Mouse (Mus musculus) left cerebral cortex, adult 2 months (tissue): Measurements from ENCODE around the gene Wnt8b. TPM values are rescaled to one million over a fixed set of nuclear protein-coding genes. Genes with fewer than 3 reads are reported as not detected.
"Not testable (repeated sequence)": the region's sequence is repeated elsewhere in the genome, so short reads cannot be mapped to it uniquely, and the experiment has no call there.

ENCODE experiments used
- DNase-seq, 2 experiments: peaks; one replicate each; pipeline ENCODE4 v3.0.0; 2021 to 2022; ENCODE audit warnings: low spot score in 2 of 2, mixed read lengths in 1 of 2; ENCODE audit errors: extremely low spot score in 1 of 2
- H3K27ac ChIP-seq: fragments of 200-600 bp; 2 replicates; pipeline ENCODE4 v1.8.1; 2022
- H3K4me3 ChIP-seq: fragments of 200-600 bp; 2 replicates; pipeline ENCODE4 v1.8.1; 2022
- CTCF ChIP-seq: fragments of 200-600 bp; IDR thresholded peaks from 2 replicates; pipeline ENCODE4 v1.8.1; 2022; ENCODE audit warnings: antibody characterized with exemption, mild to moderate bottlenecking, moderate library complexity
- intact Hi-C: fragments of 180-260 bp; cut with DNase I; formaldehyde crosslinking; loops from one replicate; pipeline ENCODE4 v1.15.1; 2025
- long read RNA-seq, 2 experiments: library from polyadenylated mRNA; stranded (forward); transcript quantifications; one replicate each; pipeline ENCODE4 v2.0.0; 2021; ENCODE audit warnings: borderline mapping rate in 2 of 2
- total RNA-seq, 2 experiments: library from RNA; stranded (reverse); gene quantifications; 2 replicates each; pipeline ENCODE4 v1.2.3; 2021

Wnt8b gene
- not detected for total RNA-seq
- long read RNA-seq, experiment 1 = 0 reads
- long read RNA-seq, experiment 2 = 0 reads

GRCm38 (mm10) chr19:44493128-44493527 lies at the start of gene Wnt8b:
Wnt8b (plus strand) TSS chr19:44493472.
- no peak for DNase-seq
- H3K27ac ChIP-seq = no peak within 1 kb of the TSS
- no peak within 1 kb of the TSS for H3K4me3 ChIP-seq
- intact Hi-C loops = no loop called here
- TF ChIP-seq CTCF = no peak

- no peak for DNase-seq
- no peak overlapping the region for H3K4me3 ChIP-seq
- intact Hi-C loops = no loop called here
- no peak for TF ChIP-seq CTCF
- H3K27ac ChIP-seq = no peak overlapping the region
Observed at GRCm38 (mm10) chr19:44445755-44446154, 47.5 kb upstream of the Wnt8b start.

GRCm38 (mm10) chr19:44447927-44448326 lies 45.3 kb upstream of the Wnt8b start:
- H3K27ac ChIP-seq = no peak overlapping the region
- intact Hi-C loops = no loop called here
- TF ChIP-seq CTCF = no peak
- no peak overlapping the region for H3K4me3 ChIP-seq
- no peak for DNase-seq

DNA sequence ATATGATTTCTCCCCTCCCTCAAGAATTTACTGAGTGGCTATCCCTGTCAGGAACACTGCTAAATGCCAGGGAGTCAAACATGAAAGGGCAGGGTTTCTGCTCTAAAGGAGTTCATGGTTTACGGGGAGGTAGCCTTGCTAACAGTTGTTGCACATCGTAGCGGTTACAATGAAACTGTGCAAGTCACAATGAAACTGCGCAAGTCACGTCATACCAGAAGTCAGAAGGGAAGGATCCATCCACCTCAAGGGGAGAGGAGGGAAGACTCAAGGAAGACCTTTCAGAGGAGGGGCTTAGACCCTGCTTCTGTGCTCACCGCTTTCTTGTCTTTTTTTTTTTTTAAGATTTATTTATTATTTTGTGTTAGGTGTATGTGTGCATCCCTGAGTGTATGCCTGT lies 38.4 kb upstream of the Wnt8b start:
- no peak for DNase-seq
- no peak for TF ChIP-seq CTCF
- Histone ChIP-seq H3K27ac (no peak overlapping the region), H3K4me3 (no peak overlapping the region)
- intact Hi-C loops = no loop called here

GRCm38 (mm10) chr19:44455356-44455755 lies 37.9 kb upstream of the Wnt8b start:
- TF ChIP-seq CTCF = no peak
- H3K27ac ChIP-seq = no peak overlapping the region
- no peak overlapping the region for H3K4me3 ChIP-seq
- DNase-seq = no peak
- intact Hi-C loops = no loop called here

GRCm38 (mm10) chr19:44457359-44458055 lies 35.8 kb upstream of the Wnt8b start:
- no peak for DNase-seq
- intact Hi-C loops = no loop called here
- no peak for TF ChIP-seq CTCF
- Histone ChIP-seq H3K4me3 (no peak overlapping the region), H3K27ac (no peak overlapping the region)

GRCm38 (mm10) chr19:44458696-44459095 lies 34.6 kb upstream of the Wnt8b start:
- no peak for DNase-seq
- intact Hi-C loops = no loop called here

GRCm38 (mm10) chr19:44460441-44460840 lies 32.8 kb upstream of the Wnt8b start:
- TF ChIP-seq CTCF = no peak
- Histone ChIP-seq H3K4me3 (no peak overlapping the region), H3K27ac (no peak overlapping the region)
- intact Hi-C loops = no loop called here
- DNase-seq = no peak

More at GRCm38 (mm10) chr19:44458696-44459095, 34.6 kb upstream of the Wnt8b start:
- Histone ChIP-seq H3K4me3 (no peak overlapping the region), H3K27ac (no peak overlapping the region)
- TF ChIP-seq CTCF = no peak

DNA sequence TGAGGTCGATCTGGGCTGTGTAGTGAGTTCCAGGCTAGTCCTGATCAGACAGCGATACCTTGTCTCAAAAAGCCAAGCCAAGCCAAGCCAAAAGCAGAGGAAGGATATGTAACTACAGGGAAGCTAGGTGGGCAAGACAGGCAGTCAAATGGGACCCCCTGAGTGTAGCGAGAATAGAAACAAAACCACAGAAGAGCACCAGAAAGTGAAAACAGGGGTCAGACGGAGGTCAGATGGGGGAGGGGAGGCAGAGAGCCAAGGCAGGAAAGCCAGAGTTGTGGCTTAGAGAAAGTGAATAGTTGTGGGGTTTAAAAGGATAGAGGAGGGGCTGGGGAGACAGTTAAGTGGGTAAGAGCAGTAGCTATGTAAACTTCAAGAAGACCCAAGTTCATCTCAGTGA lies 31.8 kb upstream of the Wnt8b start:
- intact Hi-C loops = no loop called here
- no peak for DNase-seq
- H3K4me3 ChIP-seq = no peak overlapping the region
- no peak for TF ChIP-seq CTCF
- H3K27ac ChIP-seq = no peak overlapping the region

GRCm38 (mm10) chr19:44462141-44462540 lies 31.1 kb upstream of the Wnt8b start:
- Histone ChIP-seq H3K27ac (no peak overlapping the region), H3K4me3 (no peak overlapping the region)
- intact Hi-C loops = no loop called here
- no peak for TF ChIP-seq CTCF
- no peak for DNase-seq

- H3K4me3 ChIP-seq, DNase-seq, H3K27ac ChIP-seq, intact Hi-C loops: not testable (repeated sequence)
Observed at GRCm38 (mm10) chr19:44465960-44466525, 27.2 kb upstream of the Wnt8b start.

GRCm38 (mm10) chr19:44474158-44474557 lies 19.1 kb upstream of the Wnt8b start:
- Histone ChIP-seq H3K4me3 (no peak overlapping the region), H3K27ac (no peak overlapping the region)
- peak; percentile 59 for DNase-seq
- intact Hi-C loops = no loop called here
- peak; percentile 90 for TF ChIP-seq CTCF

GRCm38 (mm10) chr19:44475268-44475667 lies 18.0 kb upstream of the Wnt8b start:
- intact Hi-C loops = no loop called here
- no peak for DNase-seq
- Histone ChIP-seq H3K27ac (no peak overlapping the region), H3K4me3 (no peak overlapping the region)
- no peak for TF ChIP-seq CTCF
